Mouse (Mus musculus): ENCODE data around the gene Hs6st3.

The Hs6st3 gene

DNA sequence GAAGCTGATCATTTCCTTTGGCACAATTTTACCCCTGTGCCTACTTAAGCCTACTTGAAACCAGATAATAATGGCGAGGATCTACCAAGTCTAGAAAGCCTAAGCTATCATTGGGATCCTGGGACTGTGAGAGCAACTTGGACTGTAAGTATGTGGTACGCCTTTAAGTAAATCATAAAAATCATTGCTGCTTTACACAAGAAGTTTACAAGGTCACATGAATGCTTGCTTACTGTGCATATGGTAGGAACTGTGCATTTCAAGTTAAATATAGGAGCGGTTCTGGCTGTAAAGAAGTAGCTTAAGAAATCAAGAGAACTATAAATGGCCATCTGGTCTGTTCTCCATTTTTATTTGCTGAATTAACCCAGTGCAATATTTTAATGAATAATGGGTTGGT lies 495.5 kb downstream of the Hs6st3 start:
- no peak for DNase-seq (ENCODE audit: low spot score)

DNA sequence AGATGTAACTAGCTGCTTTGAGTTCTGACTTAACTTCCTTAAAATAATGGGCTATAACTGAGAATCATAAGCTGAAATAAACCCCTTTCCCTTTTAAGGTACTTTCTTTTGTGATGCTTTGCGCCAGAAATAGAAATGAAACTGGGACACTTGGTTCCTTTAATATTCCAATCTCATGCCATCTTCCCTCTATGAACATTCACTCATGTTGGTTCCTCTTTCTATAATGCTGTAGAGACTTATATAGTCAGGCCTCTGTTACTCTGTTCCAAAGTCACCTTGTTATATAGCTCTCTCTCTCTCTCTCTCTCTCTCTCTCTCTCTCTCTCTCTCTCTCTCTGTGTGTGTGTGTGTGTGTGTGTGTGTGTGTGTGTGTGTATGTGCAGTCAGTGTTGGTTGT lies 504.7 kb downstream of the Hs6st3 start:
- no peak for DNase-seq (ENCODE audit: low spot score)

DNA sequence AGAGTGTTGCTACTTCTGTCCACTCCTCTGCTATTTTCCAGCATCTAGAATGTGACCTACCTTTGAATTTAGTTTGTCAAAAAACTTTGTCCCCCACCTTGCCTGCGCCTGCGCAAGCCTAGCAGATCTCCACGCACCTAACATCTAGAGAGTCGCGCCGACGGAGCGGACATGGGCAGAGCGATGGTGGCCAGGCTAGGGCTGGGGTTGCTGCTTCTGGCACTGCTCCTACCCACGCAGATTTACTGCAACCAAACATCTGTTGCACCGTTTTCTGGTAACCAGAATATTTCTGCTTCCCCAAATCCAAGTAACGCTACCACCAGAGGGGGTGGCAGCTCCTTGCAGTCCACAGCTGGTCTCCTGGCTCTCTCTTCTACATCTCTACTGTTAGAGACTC lies 505.7 kb downstream of the Hs6st3 start:
- DNase-seq (ENCODE audit: low spot score), result no peak

DNA sequence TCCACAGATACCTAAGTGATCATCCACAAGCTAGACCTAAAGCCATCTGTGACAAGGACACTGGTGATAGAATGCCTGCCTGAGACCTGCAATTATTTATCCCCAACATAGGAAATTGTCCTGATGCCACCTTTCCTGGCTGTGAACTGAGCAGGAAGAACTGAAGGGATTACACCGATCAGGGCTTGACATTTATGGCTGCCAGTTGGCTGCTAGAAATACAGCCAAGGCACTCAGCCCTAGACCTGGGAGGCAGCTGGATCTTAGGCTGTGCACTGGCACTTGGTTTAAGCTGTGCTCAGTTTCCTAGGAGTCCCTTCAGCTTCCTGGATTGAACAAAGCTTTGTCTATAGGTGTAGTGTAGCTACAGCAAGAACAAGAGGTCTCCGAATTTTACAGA lies 518.8 kb downstream of the Hs6st3 start:
- DNase-seq (ENCODE audit: low spot score), result no peak

DNA sequence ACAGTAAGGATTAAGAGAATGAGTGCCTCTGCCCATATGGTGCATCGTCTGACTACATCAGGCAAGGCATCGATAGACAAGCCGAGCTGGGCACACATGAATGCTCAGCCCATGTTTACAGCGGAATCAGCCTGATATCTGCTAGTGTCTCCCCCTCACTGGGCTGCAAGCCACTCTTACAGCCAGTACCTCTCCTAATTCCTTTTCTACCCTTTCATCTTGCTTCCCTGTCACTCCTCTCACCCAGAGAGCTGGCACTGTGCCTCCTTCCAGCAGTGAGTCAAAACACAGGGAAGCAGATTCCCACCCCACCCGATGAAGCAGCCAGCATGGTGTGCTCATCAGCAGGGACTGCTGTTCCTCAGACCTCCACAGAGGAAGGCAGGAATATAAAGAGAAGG lies 527.6 kb downstream of the Hs6st3 start:
- no peak for DNase-seq (ENCODE audit: low spot score)

DNA sequence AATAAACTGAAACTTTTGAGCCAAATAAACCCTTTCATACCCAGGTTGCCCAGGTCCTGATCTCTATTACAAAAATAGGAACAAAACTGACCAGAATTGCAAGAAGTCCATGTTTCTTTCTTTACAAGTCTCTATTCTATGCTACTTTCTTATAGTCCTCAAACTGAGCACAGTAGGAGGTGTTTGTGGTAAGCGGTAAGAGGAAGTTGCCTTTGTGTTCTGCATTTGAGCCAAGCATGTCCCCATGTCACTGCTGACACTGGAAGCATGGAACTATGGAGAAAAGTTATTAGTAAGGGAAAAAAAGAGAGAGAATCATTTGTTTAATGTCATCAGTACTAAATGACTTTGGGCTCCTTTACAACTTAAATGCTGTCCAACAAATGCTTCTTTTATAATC lies 529.3 kb downstream of the Hs6st3 start:
- DNase-seq (ENCODE audit: low spot score), result no peak

DNA sequence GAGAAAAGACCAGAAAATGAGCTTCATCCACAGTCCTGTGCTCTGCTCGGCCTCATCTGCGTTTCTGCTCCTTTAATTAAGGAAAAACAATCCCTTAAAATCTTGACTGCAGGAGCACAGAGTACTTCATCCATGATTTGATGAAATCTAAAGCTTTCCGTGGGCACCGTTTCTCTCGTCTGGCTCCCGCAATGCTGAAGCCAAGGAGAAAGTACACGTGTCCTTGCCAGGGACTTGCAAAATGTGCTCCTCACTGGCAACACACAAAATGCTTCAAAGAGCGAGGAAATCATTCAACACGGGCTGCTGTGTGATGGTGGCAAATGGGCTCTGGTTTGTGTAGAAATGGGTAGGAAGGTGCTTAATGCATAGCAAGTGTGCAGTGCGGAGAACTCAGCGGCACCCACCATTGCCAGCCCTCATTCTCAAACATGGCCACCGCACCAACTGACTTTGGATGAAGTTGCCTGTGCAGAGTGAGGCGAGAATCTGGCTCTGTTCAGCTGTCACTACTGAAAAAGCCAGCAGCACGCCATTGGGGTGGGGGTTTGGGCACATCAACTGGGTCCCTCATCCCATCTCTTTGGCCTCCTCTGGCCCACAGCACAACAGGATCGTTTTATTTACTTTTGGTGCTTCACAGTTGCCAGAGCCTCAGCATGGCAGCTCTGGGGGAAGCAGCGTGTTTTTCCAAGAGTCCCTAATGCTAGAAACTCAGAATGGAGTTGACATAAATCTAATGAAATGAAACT lies 532.9 kb downstream of the Hs6st3 start:
- no peak for DNase-seq (ENCODE audit: low spot score)

DNA sequence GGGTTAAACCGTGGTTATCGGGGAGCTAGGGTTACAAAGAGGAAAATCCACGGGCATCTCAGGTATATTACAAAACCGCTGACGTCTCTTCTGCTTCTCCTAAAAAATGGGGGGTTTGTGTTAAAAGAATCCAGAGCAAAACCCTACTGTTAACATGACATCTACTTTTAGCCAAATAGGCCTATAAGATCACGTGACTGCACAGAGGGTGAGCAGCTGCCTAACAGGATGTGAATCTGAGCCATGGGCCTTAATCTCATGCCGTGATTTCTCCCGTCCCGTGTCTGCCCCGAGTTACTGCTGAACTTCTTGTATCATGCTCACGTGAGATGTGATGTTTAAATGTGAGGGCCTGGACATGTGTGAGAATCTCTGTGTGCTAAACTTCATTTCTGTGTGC lies 540.4 kb downstream of the Hs6st3 start:
- DNase-seq (ENCODE audit: low spot score), result no peak

DNA sequence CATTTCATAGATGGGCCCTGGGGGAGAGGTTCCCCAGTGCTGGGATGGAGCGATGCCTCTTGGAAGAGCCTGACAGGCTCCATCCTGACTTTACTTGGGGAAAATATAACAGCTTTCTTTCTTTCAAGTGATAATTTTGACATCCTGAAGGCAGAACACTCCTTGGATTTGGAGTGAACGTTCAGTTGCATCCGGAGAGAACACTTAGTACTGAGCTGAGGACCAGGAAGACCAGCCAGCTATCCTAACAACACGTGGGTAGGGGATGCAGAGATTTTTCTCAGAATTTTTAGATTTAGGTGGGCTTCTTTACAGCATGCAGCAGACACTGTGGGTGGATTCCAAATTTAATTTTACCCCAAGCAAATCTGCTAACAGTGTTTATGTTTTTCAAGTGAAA lies 541.9 kb downstream of the Hs6st3 start:
- no peak for DNase-seq (ENCODE audit: low spot score)

DNA sequence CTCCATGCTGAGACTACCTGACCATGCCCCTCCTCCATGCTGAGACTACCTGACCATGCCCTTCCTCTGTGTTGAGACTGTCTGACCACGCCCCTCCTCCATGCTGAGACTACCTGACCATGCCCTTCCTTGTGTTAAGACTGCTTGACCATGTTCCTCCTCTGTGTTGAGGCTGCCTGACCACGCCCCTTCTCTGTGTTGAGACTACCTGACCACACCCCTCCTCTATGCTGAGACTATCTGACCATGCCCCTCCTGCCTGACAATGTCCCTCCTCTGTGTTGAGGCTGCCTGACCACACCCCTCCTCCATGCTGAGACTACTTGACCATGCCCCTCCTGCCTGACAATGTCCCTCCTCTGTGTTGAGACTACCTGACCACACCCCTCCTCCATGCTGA lies 549.7 kb downstream of the Hs6st3 start:
- DNase-seq (ENCODE audit: low spot score), result no peak

DNA sequence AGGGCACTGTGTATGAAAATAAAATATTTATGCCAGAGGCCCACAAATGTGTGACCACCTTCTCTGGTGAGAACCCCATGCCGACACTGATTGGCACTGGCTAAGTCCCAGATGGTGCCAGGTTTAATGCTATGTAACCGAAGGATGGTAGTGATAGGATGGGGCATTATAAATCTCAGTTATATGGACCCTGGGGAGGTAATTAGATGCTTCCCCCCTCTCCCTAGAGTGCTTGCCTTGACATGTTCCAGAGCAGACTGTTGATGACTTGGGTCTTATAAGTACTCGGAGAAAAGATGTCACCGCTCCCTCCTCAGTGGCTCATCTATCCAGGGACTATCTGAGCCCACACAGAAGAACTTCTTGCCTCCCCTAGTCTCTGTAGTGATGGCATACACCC lies 561.8 kb downstream of the Hs6st3 start:
- no peak for DNase-seq (ENCODE audit: low spot score)

DNA sequence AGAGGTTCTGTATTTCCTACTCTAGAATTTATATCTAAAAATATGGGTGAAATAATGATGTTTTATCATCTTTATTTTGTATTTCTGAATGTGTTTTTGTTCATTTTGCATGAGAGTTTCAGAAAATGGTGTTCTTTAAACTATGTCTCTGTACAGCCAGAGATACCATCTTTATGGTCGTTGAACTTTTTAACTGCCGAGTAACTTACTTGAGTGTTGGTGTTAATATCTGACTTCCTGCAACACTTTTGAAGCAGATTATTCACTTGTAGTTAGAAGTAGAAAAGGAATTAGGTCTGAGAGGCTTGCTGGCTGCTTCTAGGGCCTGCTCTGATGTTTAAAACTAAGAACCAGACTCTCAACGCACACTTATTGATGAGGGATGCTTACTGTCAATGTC lies 576.6 kb downstream of the Hs6st3 start:
- DNase-seq (ENCODE audit: low spot score), result no peak

DNA sequence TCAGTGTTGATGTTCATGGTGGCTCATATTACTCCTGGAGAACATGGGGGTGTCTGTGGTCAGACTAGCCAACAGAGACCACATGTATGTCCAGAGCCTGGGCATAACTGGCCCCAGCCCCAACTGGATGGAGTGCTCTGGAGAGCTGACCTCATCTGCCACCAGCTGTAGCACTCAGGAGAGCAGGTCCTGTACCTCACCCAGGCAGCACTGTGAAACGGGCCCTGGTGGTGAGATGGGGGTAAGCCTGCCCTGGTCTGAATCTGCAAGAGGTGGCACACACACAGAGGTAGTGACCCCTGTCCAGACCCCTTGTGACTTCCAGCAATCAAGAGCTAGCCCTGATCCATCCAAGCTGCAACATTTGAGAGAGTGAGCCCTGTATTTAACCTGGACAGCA lies 579.2 kb downstream of the Hs6st3 start:
- no peak for DNase-seq (ENCODE audit: low spot score)

DNA sequence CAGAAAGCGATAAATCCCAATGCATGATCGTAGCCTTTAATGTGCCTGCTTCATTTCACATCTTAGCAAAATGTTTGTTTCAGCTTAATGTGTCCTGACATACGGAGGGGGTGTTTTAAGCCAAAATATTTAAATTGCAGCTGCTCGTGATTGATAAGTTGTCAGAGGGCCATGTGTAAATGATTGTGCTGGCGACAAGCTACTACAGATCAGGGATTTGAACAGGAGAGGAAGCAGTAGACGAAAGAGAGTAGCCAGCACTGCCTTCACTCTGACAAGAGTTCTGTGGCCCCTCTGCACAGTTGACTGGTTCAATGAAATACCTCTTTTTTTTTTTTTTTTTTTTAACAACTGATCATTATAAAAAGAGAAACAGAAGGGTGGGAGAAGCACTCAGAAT lies 587.0 kb downstream of the Hs6st3 start:
- no peak for DNase-seq (ENCODE audit: low spot score)

DNA sequence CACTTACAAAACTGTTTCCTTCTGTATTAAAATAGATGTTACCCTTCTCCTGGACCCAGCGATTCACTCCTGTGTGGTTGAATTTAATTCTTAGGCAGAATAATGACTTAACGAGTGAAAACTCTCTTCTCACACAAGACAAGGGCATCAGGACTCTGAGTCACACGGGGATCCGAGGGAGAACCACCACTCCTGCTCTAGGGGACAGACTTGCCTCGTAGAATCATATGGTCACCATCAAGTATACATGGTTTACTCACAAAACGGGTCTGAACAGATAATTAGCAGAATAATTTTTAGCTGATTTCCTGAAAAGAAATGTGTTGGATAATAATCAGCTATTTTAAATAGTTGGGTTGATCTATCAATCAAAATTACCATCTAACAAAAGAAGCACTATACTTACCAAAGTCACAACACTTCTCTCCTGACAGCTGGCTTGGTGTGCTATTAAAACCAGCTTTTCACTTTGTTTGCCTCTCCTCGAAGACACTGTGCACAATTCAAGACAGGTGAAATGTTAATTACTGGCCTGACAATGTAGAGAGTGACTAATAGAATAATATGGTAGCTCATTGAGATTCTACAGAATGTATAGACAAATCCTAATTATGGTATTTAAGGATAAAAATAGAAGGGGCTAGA lies 593.4 kb downstream of the Hs6st3 start:
- no peak for DNase-seq (ENCODE audit: low spot score)

DNA sequence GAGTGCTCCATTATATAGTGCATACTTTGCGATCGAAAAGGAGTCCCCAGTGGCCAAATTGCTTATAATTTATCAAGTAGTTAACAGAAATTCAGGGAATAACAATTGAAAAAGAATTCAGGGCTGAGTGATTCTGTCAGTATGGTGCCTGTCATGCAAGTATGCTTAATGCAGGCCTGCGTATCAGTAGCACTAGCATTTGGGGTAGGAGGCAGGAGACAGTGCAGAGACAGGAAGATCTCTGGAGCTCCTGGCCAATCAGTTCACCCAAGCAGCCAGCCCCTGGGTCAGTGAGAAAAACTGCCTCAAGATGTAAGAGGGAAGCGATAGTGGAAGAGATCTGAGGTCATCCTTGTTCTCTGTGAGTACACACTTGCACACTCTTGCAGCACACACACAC lies 594.1 kb downstream of the Hs6st3 start:
- DNase-seq (ENCODE audit: low spot score), result no peak

DNA sequence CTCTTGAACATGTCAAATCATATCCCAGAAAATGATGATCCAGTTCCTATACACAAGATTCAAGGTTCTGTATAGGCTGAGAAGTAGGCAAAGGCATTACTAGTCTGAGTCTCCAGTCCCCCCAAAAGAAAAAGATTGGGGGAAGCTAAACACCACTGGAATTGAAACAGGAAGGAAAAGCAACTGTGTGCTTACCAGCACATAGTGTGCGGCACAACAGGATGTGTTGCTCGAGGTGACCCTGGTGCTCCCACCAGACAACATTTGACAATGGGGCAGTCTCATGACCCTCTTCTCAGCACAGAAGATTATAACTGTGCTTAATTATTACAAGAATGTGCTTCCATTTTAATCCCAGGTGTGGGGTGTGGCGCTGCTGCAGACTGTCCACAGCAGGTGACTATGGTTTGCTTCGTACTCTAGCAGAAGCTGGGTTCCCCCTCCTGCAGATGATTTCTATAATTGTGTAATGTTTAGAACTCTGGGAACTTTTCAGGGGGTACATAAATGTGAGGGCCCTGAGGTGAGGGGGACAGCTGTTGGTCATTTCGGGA lies 599.3 kb downstream of the Hs6st3 start:
- no peak for DNase-seq (ENCODE audit: low spot score)

DNA sequence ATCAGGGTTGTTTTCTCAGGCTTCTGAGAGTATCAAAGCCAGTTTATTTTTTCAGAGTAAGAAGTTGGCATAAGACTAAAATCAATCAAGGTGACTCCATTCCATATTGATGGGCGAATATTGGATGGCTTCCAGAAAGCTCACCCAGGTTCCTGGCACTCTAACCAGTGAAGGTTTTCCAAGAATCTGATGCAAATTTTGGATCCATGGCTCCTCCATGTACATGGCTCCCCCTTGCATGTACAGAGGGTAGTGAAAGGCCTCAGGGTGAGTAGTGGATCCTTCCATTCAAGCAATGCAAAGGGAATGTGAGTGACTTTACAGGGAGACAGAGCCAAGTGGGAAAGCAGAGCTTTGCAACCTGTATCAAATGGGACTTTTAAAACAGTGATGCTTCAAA lies 603.6 kb downstream of the Hs6st3 start:
- no peak for DNase-seq (ENCODE audit: low spot score)

DNA sequence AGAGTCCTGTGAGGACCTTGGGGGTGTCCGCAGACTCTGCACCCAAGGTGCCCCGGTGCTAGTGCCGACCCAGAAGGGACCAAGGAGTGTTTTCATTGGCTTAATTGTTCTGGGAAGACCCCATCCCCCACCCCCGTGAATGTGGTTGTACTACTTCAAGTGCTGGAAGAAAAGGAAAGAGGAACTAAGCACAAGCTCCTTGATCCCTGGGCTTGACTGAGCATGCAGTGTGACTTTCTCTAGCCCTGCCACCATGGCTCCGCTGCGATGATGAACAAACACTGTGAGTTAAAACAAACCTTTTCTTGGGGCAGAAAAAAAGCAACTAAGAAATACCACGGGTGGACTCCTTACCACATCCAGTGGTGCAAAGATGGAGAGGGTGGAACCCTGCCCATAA lies 623.2 kb downstream of the Hs6st3 start:
- no peak for DNase-seq (ENCODE audit: low spot score)

DNA sequence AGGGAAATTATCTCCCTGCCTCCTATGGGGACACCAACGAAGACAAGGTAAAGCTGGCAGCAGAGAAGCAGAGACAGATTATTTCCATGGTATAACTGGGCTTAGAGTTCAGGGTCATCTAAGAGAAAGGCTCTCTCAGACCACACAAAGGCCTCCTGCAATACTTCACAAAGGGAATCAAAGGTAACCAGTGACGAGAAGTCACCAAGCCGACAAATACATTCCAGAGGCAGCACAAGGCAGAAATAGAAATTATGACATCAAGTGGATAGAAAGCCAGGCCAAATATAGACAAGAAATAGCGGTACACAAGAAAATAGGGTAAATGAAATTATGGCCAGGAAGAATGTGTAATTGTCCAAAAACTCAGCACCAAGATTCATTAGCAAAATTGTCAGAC lies 633.9 kb downstream of the Hs6st3 start:
- DNase-seq (ENCODE audit: low spot score), result no peak

DNA sequence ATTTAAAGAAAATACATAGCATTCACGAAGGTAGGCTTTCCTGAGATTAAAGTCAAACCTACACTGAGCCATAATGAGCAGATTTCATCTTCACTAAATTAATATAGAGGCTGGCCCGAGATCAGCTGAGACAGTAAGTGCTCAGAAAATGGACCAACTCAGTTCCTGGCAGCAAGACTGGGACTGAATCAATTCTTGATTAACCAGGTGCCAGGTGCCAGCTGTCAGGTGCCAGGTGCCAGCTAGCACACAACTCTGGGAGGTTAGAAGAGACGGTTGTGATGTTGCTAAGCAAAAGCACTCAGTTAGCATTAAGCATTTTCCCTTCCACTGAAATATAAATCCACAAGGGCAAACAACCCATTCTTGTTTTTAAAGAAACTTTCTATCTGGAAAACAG lies 638.1 kb downstream of the Hs6st3 start:
- DNase-seq (ENCODE audit: low spot score), result no peak

DNA sequence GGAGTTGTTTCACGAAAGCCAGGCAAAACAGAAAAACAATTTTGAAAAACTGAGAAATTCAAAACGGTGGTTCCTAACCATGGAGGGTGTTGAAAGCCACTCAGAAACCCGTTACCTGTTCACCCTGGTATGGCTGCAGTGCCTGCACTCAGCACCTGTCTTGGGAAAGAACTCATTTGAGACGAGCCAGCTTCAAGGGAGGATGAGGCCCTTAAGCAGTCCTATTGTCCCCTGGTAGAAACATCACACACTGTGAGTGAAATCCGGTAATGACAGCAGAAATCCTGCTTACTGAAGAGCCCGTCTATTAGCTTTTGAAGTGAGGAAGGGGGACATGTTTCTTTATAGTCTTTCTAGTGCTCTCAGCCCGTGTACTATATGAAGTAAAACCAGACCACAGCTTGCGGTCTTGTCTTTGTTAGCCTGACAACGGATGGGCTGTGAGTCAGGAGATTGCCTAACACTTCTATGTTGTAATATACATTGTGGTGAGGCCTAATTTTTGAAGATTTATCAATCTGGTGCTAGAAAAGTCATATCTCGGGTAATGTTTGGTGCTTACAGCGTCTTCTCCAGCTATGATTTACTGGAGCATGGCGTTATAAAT lies 641.9 kb downstream of the Hs6st3 start:
- DNase-seq (ENCODE audit: low spot score), result no peak

DNA sequence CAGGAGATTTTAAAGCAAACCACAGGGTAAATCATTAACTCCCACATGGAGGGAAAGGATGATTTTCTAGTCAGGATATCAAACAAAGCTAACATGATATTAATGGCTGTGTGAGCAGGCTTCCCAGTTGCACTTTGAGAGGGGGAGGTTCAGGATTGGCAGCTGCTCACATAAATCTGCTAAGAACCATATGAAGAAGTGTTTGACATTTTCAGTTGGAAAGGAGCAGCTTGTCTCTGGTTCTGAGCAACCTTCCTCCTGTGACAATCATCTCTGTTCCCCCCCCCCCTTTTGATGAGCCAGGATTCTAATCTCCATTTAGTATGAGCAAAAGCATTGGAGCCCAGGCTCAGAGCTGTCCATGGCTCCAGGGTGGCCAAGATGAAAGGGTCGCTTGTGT lies 643.0 kb downstream of the Hs6st3 start:
- no peak for DNase-seq (ENCODE audit: low spot score)
